Mouse (Mus musculus) intestine, postnatal 0 days (tissue): ENCODE data around the gene Zfp61. TPM values are rescaled to one million over a fixed set of nuclear protein-coding genes. Genes with fewer than 3 reads are reported as not detected.

Experiments
- ATAC-seq: fragments of 200-750 bp; cut with Nextera tagmentation; 2 replicates; pipeline ENCODE4 v1.8.0; 2017; ENCODE audit warnings: mild to moderate bottlenecking, moderate TSS enrichment, moderate library complexity
- H3K27ac ChIP-seq: fragments of 300-500 bp; sonication (generic); 2 replicates; pipeline ENCODE4 v1.5.1; 2014; ENCODE audit warnings: mild to moderate bottlenecking, low read depth, low read length, moderate library complexity
- H3K27me3 ChIP-seq: fragments of 300-500 bp; sonication (generic); replicated peaks from 2 replicates; pipeline ENCODE4 v1.6.1; 2014; ENCODE audit warnings: low read length, mixed read lengths; ENCODE audit not compliant: control insufficient read depth, insufficient read depth
- H3K36me3 ChIP-seq: fragments of 300-500 bp; sonication (generic); 2 replicates; pipeline ENCODE4 v1.6.1; 2014; ENCODE audit warnings: mild to moderate bottlenecking, moderate library complexity; ENCODE audit not compliant: control insufficient read depth, insufficient read depth
- H3K4me1 ChIP-seq: fragments of 300-500 bp; sonication (generic); replicated peaks from 2 replicates; pipeline ENCODE4 v1.6.1; 2014; ENCODE audit warnings: antibody characterized with exemption, low read length, mixed read lengths; ENCODE audit not compliant: control insufficient read depth, insufficient read depth
- H3K4me2 ChIP-seq: fragments of 300-500 bp; sonication (generic); replicated peaks from 2 replicates; pipeline ENCODE4 v1.6.1; 2014; ENCODE audit warnings: low read depth, mild to moderate bottlenecking, moderate library complexity
- H3K4me3 ChIP-seq: fragments of 300-500 bp; sonication (generic); 2 replicates; pipeline ENCODE4 v1.5.1; 2014; ENCODE audit warnings: low read depth, low read length
- H3K9ac ChIP-seq: fragments of 300-500 bp; sonication (generic); 2 replicates; pipeline ENCODE4 v1.6.1; 2014; ENCODE audit warnings: mild to moderate bottlenecking, low read depth, low read length
- H3K9me3 ChIP-seq: fragments of 300-500 bp; sonication (generic); 2 replicates; pipeline ENCODE4 v1.6.1; 2016; ENCODE audit warnings: mixed run types; ENCODE audit not compliant: control insufficient read depth
- CTCF ChIP-seq: sonication (generic); IDR thresholded peaks from 2 replicates; pipeline ENCODE4 v1.5.1; 2016; ENCODE audit warnings: low read depth, mild to moderate bottlenecking, control low read depth, antibody characterized with exemption, moderate library complexity
- WGBS: fragments of 180-500 bp; shearing (Covaris S2); extraction: QIAGEN DNeasy Blood & Tissue Kit; methylation state at CpG from one replicate; pipeline ENCODE4 v1.1.7; 2014; 5-methylcytosine and 5-hydroxymethylcytosine counted together
- polyA plus RNA-seq: library from polyadenylated mRNA; unstranded; fragments of >200 nt; fragmentation: Nextera tagmentation; extraction: Ambion mirVana; gene quantifications from 2 replicates; pipeline ENCODE4 v1.2.1, GENCODE M21; 2015

Gene Zfp61
- polyA plus RNA-seq, 1 experiment from 2014 or later, result 5.1 TPM

DNA sequence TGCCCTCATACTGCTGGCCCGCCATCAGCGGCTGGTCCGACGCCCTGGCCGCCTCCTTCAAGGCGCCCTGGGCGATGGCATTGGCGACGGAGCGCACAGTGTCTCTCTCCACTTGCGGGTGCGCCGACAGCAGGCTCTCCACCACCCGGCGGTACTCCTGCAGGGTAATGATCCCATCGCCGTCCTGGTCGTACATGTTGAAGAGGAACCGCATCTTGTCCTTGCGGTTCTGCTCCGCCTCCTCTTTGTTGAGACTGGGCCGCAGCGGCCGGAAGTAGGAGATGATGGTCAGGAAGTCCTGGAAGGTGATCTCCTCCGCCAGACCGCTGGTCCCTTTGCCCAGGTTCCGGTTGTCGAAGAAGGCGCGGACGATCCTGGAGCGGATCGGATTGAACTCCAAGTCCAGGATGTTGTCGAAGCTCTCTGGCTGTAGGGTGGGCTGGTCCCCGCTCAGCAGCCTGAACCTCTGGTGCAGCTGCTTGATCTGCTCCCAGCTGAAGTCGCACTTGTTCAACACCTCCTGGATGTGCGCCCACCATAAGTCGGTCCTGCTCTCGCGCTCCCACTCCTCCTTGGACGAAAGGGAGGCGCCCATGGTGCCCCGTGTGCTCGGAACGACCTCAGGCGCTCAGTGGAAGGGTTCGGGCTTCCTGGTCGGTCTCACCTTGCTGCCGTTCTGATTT is 32.4 kb upstream of the Zfp61 start, which contains the start of gene Tescl:
Tescl (minus strand) TSS at position 633 of the 683 bp plus-strand sequence.
- no peak within 1 kb of the TSS for H3K4me3 ChIP-seq
- no peak for TF ChIP-seq CTCF
- no peaks in the 10 kb centered on the region for H3K9me3 ChIP-seq
- H3K9ac ChIP-seq, result no peak within 1 kb of the TSS
- H3K4me1 ChIP-seq, result no peaks in the 10 kb centered on the region
- H3K27ac ChIP-seq, result no peak within 1 kb of the TSS
- no peak for ATAC-seq
- H3K4me2 ChIP-seq, result no peak within 1 kb of the TSS
- peaks cover 27% of the 10 kb centered on the region; the same call in 1 of the 2 replicates for H3K27me3 ChIP-seq
- H3K36me3 ChIP-seq, result no peaks in the 10 kb centered on the region
- WGBS, result 41% methylated on average over 49 of the region's 49 CpGs

GRCm38 (mm10) chr7:24327281-24327975 is 26.4 kb upstream of the Zfp61 start:
- H3K4me1 ChIP-seq, result no peaks in the 10 kb centered on the region
- H3K9me3 ChIP-seq, result peaks cover 8% of the 10 kb centered on the region
- H3K4me2 ChIP-seq, result no peak overlapping the region
- ATAC-seq, result peak; percentile 86
- H3K27me3 ChIP-seq, result peaks cover 44% of the 10 kb centered on the region
- no peaks in the 10 kb centered on the region for H3K36me3 ChIP-seq
- TF ChIP-seq CTCF, result no peak
- H3K27ac ChIP-seq, result no peak overlapping the region
- H3K9ac ChIP-seq, result no peak overlapping the region
- WGBS, result 60% methylated on average over 14 of the region's 14 CpGs
- no peak overlapping the region for H3K4me3 ChIP-seq

DNA sequence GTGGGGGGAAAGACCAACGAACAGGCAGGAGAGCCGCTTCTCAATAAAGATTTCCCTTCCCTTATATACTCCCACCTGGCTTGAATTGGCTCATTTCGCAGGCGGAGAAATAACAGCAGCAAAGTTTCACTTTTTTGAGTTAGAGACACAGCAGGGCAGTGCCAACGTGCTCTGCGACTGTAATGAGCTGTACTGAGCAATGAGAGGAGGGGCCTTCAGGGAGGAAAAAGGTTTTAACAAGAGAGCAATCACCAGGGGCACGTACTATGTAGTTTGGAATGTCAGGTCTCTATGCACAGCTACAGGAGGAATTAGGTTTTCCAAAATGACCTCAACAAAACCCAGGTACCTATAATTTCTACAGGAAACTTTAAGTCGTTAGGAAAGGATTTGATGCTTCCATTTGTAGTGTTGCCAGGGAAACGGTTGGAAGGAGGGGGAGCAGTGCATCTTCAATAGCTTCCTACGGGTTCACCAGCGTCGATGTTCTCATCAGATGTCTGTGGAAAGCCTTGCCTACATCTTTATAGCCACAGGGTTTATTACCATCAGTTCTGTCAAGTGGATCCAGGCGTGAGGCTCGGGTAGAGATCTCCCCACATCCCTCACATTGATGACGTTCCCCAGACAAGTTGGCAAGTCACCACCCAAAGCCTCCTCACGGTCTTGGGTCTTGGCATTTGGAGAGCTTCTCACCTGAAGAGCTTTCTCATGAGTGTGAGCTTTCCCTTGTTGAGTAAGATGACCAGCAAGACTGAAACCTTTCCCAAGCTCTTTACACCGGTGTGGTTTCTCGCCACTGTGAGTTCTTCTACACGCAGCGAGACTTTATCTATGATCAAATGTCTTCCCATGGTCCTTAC is 25.5 kb upstream of the Zfp61 start:
- no peak for TF ChIP-seq CTCF

GRCm38 (mm10) chr7:24325675-24326128 is 24.7 kb upstream of the Zfp61 start:
- ATAC-seq, result no peak
- Histone ChIP-seq H3K36me3 (no peaks in the 10 kb centered on the region), H3K9ac (no peak overlapping the region; the same call in 1 of the 2 replicates), H3K4me2 (peak overlapping the region; percentile 39), H3K27ac (no peak overlapping the region), H3K4me1 (no peaks in the 10 kb centered on the region), H3K4me3 (0 out of 2 replicates have a peak overlapping the region, but pooled peaks have one; percentile 5), H3K9me3 (peaks cover 8% of the 10 kb centered on the region), H3K27me3 (peaks cover 38% of the 10 kb centered on the region)
- TF ChIP-seq CTCF, result no peak
- WGBS, result 14% methylated on average over 13 of the region's 13 CpGs

More for the DNA sequence above, 25.5 kb upstream of the Zfp61 start:
- 51% methylated on average over 20 of the region's 20 CpGs for WGBS
- Histone ChIP-seq H3K9ac (no peak overlapping the region), H3K27me3 (peaks cover 42% of the 10 kb centered on the region), H3K36me3 (no peaks in the 10 kb centered on the region), H3K4me2 (no peak overlapping the region), H3K4me3 (0 out of 2 replicates have a peak overlapping the region, but pooled peaks have one; percentile 5), H3K27ac (no peak overlapping the region), H3K4me1 (no peaks in the 10 kb centered on the region), H3K9me3 (peaks cover 8% of the 10 kb centered on the region)
- peak; percentile 5; the same call in 1 of the 2 replicates for ATAC-seq

DNA sequence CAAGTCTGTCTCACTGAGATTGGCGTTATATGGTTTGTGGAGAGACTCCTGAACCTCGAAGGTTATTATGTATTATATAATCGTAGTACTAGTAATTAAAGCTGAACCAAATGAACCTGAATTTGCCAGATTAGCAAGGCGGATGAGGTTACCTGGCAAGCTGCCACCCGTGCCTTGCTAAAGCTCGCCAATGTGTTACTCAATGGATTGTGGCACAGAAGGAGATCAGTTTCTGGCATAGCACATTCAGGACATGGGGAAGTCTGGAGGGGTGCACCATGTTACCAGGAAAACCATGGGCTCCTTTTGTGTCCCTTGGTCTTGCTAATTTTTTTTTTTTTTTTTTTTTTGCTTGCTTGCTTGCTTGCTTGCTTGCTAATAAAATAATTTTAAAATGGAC is 24.2 kb upstream of the Zfp61 start:
- Histone ChIP-seq H3K4me3 (no peak overlapping the region), H3K9ac (no peak overlapping the region), H3K27ac (no peak overlapping the region), H3K4me1 (no peaks in the 10 kb centered on the region), H3K36me3 (no peaks in the 10 kb centered on the region), H3K27me3 (peaks cover 42% of the 10 kb centered on the region), H3K9me3 (peaks cover 8% of the 10 kb centered on the region), H3K4me2 (no peak overlapping the region)
- no peak for TF ChIP-seq CTCF
- ATAC-seq, result no peak
- WGBS, result 77% methylated on average over 6 of the region's 6 CpGs
